Mouse (Mus musculus): ENCODE measurements around the gene Ak2. TPM values are rescaled to one million over a fixed set of nuclear protein-coding genes. Genes with fewer than 3 reads are reported as not detected.

The Ak2 gene
- total RNA-seq, 1 experiment, result 177 TPM

GRCm38 (mm10) chr4:129025707-129026106 lies 33.9 kb downstream of the Ak2 start:
- Histone ChIP-seq H3K36me3 (ENCODE audit: control insufficient read depth, insufficient read depth, low read length, poor library complexity, severe bottlenecking) (no peaks in the 10 kb centered on the region), H3K4me3 (ENCODE audit: insufficient read depth in 1 of 2, low read depth in 1 of 2, low read length in 2 of 2, poor library complexity in 1 of 2, severe bottlenecking in 1 of 2) (no peak overlapping the region), H3K4me1 (ENCODE audit: control insufficient read depth in 2 of 2, insufficient read depth in 2 of 2, low read length in 2 of 2, poor library complexity in 1 of 2) (no peaks in the 10 kb centered on the region), H3K27ac (ENCODE audit: insufficient read depth, low read depth, low read length, poor library complexity, severe bottlenecking) (no peak overlapping the region), H3K9me3 (ENCODE audit: control insufficient read depth, insufficient read depth, low read depth, low read length) (no peaks in the 10 kb centered on the region), H3K9ac (ENCODE audit: insufficient read depth, low read depth, low read length, poor library complexity, severe bottlenecking) (no peak overlapping the region)
- no peak for TF ChIP-seq ZNF384 (IDR thresholded peaks at IDR 0.05; ENCODE audit: low read depth, low read length)
- TF ChIP-seq CHD2 (IDR thresholded peaks at IDR 0.05; ENCODE audit: low read depth, low read length), result no peak
- TF ChIP-seq HCFC1 (IDR thresholded peaks at IDR 0.05; ENCODE audit: borderline replicate concordance, insufficient read depth, low read length), result no peak
- no peak for TF ChIP-seq MAFK (IDR thresholded peaks at IDR 0.05; ENCODE audit: insufficient read depth, low read depth, low read length)
- no peak for TF ChIP-seq ZC3H11A (IDR thresholded peaks at IDR 0.05; ENCODE audit: borderline replicate concordance, low read depth, low read length)
- DNase-seq (ENCODE audit: low read depth, low spot score), result no peak
- in situ Hi-C loops (cut with MboI; ENCODE audit: low sequenced_read_pairs in 2 of 2, unreplicated experiment in 2 of 2), result no loop called here

- in situ Hi-C loops (cut with MboI; ENCODE audit: low sequenced_read_pairs in 2 of 2, unreplicated experiment in 2 of 2), result no loop called here
- Histone ChIP-seq H3K36me3 (ENCODE audit: control insufficient read depth, insufficient read depth, low read length, poor library complexity, severe bottlenecking) (no peaks in the 10 kb centered on the region), H3K4me3 (ENCODE audit: insufficient read depth in 1 of 2, low read depth in 1 of 2, low read length in 2 of 2, poor library complexity in 1 of 2, severe bottlenecking in 1 of 2) (no peak overlapping the region), H3K27ac (ENCODE audit: insufficient read depth, low read depth, low read length, poor library complexity, severe bottlenecking) (no peak overlapping the region), H3K9ac (ENCODE audit: insufficient read depth, low read depth, low read length, poor library complexity, severe bottlenecking) (no peak overlapping the region), H3K4me1 (ENCODE audit: control insufficient read depth in 2 of 2, insufficient read depth in 2 of 2, low read length in 2 of 2, poor library complexity in 1 of 2) (peaks cover 8 to 20% of the 10 kb centered on the region in 2 experiments; a peak in 3 of 4 replicates), H3K9me3 (ENCODE audit: control insufficient read depth, insufficient read depth, low read depth, low read length) (no peaks in the 10 kb centered on the region)
- DNase-seq (ENCODE audit: low read depth, low spot score), result no peak
- no peak for TF ChIP-seq ZC3H11A (IDR thresholded peaks at IDR 0.05; ENCODE audit: borderline replicate concordance, low read depth, low read length)
- TF ChIP-seq MAFK (IDR thresholded peaks at IDR 0.05; ENCODE audit: insufficient read depth, low read depth, low read length), result no peak
- no peak for TF ChIP-seq CHD2 (IDR thresholded peaks at IDR 0.05; ENCODE audit: low read depth, low read length)
- TF ChIP-seq ZNF384 (IDR thresholded peaks at IDR 0.05; ENCODE audit: low read depth, low read length), result no peak
- no peak for TF ChIP-seq HCFC1 (IDR thresholded peaks at IDR 0.05; ENCODE audit: borderline replicate concordance, insufficient read depth, low read length)
Measured at GRCm38 (mm10) chr4:129030746-129031145, 39.0 kb downstream of the Ak2 start.

DNA sequence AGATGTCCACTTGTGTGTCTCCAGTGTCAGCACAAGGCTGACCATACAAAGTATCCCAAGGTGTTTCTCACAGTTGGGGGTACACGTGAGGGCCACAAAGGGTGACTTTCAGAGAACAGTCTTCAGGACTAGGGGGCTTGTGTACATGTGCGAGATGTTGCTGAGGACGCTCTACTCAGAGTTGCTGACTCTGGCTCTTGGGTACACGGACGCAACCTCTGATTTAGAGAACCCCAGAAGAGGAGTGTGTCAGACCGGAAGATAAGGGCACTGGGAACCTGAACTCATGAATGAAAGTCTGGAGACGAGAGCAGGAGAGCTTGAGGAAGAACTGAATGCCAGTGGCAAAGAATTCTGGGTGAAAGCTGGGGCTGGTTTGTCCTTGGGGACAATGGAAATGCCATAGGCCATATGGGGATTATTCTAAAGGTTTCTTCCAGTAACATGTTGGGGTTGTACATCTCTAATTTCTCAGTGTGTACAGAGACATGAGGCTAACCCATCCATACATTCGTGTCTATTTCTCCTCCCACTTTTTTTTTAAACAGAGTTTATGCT lies 39.7 kb downstream of the Ak2 start:
- in situ Hi-C loops (cut with MboI; ENCODE audit: low sequenced_read_pairs in 2 of 2, unreplicated experiment in 2 of 2), result no loop called here
- no peak for DNase-seq (ENCODE audit: low read depth, low spot score)
- H3K4me1 ChIP-seq (ENCODE audit: control insufficient read depth in 2 of 2, insufficient read depth in 2 of 2, low read length in 2 of 2, poor library complexity in 1 of 2), result peaks cover 9 to 25% of the 10 kb centered on the region in 2 experiments; a peak in 3 of 4 replicates

DNA sequence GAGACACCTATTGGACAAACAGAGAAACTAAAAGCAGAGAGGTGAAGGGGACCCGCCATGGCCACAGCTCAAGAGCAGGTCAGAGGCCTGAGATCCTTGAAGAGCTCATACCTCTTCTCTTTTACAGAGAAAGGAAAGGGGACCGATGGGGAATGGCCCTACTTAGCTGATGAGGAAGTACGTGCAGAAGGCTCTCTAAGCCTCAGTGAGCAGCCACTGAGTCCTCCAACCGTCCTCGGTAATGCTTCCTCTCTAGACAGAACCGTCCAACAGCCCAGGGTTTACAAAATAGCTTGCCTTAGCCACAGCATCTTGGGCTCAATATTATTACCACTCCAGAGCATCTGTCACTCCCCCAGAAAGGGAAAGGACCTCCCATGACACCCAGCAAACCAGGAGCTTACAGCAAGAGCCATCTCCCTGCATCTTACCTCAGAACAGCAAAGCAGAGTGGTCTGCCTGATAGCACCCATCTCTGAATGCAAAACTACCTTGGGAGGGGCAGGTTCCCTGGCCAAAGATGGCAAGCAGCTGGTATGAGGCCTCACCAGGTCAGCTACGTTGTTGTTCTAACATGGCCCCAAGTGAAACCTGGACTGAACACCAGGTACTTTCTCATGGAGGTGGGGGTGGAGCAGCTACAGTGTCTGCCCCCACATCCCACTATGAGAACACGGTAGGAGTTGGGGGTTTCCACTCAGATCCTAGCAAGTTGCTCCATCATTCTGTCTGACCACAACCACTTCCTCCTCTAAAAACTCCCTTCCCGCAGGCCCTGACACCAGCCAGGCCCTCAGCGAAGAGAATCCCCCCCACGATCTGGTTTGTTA lies 40.6 kb downstream of the Ak2 start:
- DNase-seq (ENCODE audit: low read depth, low spot score), result no peak
- no peak for TF ChIP-seq CHD2 (IDR thresholded peaks at IDR 0.05; ENCODE audit: low read depth, low read length)
- no peak for TF ChIP-seq ZNF384 (IDR thresholded peaks at IDR 0.05; ENCODE audit: low read depth, low read length)
- no peak for TF ChIP-seq HCFC1 (IDR thresholded peaks at IDR 0.05; ENCODE audit: borderline replicate concordance, insufficient read depth, low read length)
- no peak for TF ChIP-seq ZC3H11A (IDR thresholded peaks at IDR 0.05; ENCODE audit: borderline replicate concordance, low read depth, low read length)
- no peak for TF ChIP-seq MAFK (IDR thresholded peaks at IDR 0.05; ENCODE audit: insufficient read depth, low read depth, low read length)
- in situ Hi-C loops (cut with MboI; ENCODE audit: low sequenced_read_pairs in 2 of 2, unreplicated experiment in 2 of 2), result no loop called here
- H3K4me3 ChIP-seq (ENCODE audit: insufficient read depth in 1 of 2, low read depth in 1 of 2, low read length in 2 of 2, poor library complexity in 1 of 2, severe bottlenecking in 1 of 2), result no peak overlapping the region
- H3K9me3 ChIP-seq (ENCODE audit: control insufficient read depth, insufficient read depth, low read depth, low read length), result no peaks in the 10 kb centered on the region
- no peak overlapping the region for H3K9ac ChIP-seq (ENCODE audit: insufficient read depth, low read depth, low read length, poor library complexity, severe bottlenecking)
- H3K4me1 ChIP-seq (ENCODE audit: control insufficient read depth in 2 of 2, insufficient read depth in 2 of 2, low read length in 2 of 2, poor library complexity in 1 of 2), result peaks cover 9 to 25% of the 10 kb centered on the region in 2 experiments; a peak in 3 of 4 replicates
- H3K27ac ChIP-seq (ENCODE audit: insufficient read depth, low read depth, low read length, poor library complexity, severe bottlenecking), result no peak overlapping the region
- no peaks in the 10 kb centered on the region for H3K36me3 ChIP-seq (ENCODE audit: control insufficient read depth, insufficient read depth, low read length, poor library complexity, severe bottlenecking)

More for the DNA sequence above, 39.7 kb downstream of the Ak2 start:
- H3K9ac ChIP-seq (ENCODE audit: insufficient read depth, low read depth, low read length, poor library complexity, severe bottlenecking), result no peak overlapping the region
- no peak overlapping the region for H3K27ac ChIP-seq (ENCODE audit: insufficient read depth, low read depth, low read length, poor library complexity, severe bottlenecking)
- no peaks in the 10 kb centered on the region for H3K9me3 ChIP-seq (ENCODE audit: control insufficient read depth, insufficient read depth, low read depth, low read length)
- no peak for TF ChIP-seq ZNF384 (IDR thresholded peaks at IDR 0.05; ENCODE audit: low read depth, low read length)
- no peak for TF ChIP-seq MAFK (IDR thresholded peaks at IDR 0.05; ENCODE audit: insufficient read depth, low read depth, low read length)
- TF ChIP-seq CHD2 (IDR thresholded peaks at IDR 0.05; ENCODE audit: low read depth, low read length), result no peak
- TF ChIP-seq HCFC1 (IDR thresholded peaks at IDR 0.05; ENCODE audit: borderline replicate concordance, insufficient read depth, low read length), result no peak
- TF ChIP-seq ZC3H11A (IDR thresholded peaks at IDR 0.05; ENCODE audit: borderline replicate concordance, low read depth, low read length), result no peak
- no peaks in the 10 kb centered on the region for H3K36me3 ChIP-seq (ENCODE audit: control insufficient read depth, insufficient read depth, low read length, poor library complexity, severe bottlenecking)
- no peak overlapping the region for H3K4me3 ChIP-seq (ENCODE audit: insufficient read depth in 1 of 2, low read depth in 1 of 2, low read length in 2 of 2, poor library complexity in 1 of 2, severe bottlenecking in 1 of 2)
